Mouse (Mus musculus): Measurements from ENCODE around the gene Tpi1.

The Tpi1 gene

DNA sequence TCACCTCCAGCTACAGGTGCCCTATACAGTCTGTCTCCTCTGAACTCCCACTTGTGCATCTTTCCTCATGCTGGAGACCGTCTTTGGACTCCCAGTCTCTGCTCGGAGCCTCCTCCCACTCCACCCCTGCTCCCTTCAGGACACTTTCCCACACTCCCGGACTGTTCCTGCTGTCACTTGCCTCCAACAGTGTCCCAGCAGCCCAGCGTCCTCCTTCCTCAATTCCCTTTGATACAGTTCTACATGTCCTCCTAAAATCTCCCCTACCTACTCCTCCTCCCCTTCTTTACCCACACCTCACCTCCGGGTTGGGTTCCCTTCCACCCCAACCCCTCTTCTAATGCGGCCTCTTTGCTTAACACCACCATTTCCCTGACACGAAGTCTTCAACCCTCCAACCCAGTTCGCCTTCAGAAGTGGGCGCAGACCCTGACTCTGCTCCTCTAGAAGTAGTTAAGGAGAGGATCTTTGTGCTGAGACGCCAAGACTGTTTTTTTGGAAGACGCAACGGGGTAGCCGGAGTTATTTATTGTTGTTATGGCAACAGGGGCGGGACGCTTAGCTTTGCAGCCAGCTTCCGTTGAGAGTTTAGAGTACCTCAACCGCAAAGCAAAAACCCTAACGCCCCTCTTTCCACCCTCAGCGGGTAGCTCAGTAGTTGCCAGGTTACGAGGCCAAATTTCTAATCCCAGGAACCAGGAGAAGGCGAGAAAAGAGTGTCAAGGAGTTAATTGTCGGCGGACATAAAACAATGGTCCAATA, 34.7 kb downstream of the Tpi1 start, which contains the start of gene Lrrc23:
Gene Lrrc23 (minus strand): TSS at position 506 of the 762 bp plus-strand sequence.
- DNase-seq (ENCODE audit: low read depth, low spot score), result no peak

DNA sequence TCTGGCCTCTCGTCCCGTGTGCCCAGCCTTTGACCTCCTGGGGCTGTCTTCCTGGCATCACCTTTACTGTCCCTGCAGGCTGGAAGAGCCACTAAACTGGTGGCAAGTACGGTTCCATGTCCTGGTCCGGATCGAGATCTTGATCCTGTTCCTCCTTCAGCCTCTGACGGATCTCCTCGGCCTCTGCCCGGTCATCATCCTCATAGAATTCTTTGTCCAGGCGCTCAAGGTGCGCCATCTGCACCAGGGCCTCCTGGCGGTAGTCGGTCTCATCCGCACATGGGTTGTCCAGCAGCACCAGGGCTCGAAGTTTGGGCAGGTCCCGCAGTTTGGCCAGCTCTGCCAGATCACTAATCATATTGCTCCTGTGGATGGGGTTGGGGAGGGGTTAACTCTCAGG, 43.6 kb downstream of the Tpi1 start:
- DNase-seq (ENCODE audit: low read depth, low spot score), result no peak

DNA sequence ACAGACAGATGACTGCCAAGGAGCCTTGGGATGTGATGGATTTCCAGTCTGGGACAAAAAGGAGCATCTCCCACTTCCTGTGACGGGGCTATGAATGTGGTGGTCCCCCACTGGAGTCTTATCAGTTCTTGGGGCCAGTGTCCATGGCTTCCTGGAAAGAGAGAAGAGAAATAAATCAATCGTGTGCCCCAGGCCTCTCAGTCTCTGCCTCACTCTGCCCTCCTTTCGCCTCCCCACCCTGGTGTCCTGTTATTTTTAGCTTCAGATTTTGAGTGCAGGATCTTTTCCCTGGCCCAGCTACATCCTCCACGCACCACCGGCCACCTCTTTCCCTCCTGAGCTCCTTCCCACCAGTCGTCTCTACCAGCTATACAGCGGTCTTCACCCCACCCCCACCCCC, 44.1 kb downstream of the Tpi1 start:
- no peak for DNase-seq (ENCODE audit: low read depth, low spot score)

DNA sequence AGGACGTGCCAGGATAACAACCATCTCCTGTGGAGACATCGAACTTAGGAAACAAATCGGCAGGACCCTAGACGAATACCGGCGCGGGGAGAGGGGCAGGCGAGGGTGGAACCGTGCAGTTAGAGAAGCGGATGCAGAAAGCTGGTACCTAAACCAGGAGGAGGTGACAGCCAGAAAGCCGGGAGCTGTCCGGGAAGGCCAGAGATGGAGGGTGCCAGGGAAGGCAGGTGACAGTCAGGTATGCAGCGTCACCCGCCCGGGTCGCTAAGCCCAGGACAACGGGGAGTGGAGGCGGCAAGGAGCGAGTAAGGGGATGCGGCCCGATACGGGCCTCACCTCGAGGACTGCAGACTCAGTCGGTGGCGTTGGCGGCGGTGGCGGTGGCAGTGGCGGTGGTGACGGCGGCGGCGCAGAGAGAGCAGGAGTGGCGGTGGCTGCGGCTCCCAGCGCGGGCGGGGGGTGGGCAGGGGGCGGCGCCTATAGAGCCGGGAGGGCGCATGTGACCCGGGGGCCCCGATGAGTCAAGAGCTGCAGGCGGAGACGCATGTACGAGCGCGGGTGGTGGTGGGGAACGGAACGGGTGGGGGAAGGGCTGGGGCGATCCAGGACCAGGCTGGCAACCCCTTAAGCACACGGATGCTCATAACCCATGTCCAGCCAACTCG, 44.9 kb downstream of the Tpi1 start, which contains the start of gene Eno2:
Gene Eno2 (minus strand): TSS at position 573 of the 665 bp plus-strand sequence.
- DNase-seq (ENCODE audit: low read depth, low spot score), result no peak

DNA sequence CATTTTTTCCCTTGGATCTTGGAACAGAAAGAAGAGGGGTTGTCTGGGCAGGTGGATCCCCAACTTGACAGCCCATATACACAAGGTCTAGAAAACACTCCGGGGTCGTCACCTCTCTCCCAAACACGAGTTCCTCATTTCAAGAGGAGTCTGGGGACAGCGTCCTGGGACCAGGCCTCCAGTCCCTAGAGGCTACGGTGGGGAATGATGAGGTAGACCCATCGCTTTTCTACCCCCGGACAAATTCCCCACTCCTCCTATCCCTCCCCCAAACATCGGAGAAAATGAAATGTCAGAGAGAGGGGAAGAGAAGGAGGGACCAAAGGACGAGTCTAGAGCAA, 45.4 kb downstream of the Tpi1 start:
- no peak for DNase-seq (ENCODE audit: low read depth, low spot score)

DNA sequence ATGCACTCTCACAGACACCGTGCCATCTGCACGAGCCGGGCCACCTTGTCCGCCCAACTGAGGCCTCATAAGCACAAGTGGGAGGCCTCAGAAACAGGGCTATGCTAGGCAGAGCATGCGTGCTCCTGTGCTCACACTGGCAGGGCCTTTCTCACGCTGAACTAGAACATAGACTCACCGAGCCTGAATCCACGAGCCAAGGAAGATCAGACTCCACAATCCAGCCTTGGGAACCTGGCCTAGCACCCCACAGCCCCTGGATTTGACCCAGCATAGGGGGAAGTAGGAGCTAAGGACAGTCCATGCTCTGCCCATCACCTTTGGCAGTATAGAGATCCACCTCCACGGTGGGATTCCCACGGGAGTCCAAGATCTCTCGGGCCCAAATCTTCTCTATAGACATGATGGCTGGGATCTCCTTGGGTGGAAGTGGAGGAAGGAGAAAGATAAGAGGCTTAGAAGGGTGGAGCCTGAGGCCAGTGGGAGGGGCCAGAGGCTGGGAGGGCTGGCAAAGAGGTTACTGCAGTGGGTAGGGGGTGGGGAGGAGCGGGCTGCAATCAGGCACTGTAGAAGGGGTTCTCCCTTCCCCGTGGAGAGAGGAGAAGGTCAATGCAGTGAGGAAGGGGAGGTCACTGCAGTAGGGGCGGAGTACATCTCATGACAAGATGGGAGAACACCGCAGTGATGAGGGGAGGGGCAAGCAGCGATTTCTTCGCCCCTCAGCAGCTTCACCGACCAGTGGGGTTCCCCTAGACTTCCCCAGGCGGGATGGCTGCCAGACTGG, 46.0 kb downstream of the Tpi1 start:
- DNase-seq (ENCODE audit: low read depth, low spot score), result no peak

DNA sequence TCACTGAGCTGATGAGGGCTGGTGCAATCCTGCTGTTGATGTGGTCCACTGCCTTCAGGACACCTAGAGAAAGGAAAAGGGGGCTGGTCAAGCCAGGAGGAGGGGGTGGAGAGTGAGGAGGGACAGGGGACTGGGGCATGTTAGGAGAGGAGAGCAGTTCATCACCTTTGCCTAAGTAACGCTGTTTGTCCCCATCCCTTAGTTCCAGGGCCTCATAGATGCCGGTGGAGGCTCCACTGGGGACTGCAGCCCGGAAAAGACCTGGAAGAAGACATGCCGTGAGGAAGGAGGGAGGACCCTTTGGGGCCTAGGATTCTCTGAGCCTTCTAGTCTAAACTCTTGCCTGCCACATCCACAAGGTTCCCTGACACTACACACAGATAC, 46.6 kb downstream of the Tpi1 start:
- no peak for DNase-seq (ENCODE audit: low read depth, low spot score)

DNA sequence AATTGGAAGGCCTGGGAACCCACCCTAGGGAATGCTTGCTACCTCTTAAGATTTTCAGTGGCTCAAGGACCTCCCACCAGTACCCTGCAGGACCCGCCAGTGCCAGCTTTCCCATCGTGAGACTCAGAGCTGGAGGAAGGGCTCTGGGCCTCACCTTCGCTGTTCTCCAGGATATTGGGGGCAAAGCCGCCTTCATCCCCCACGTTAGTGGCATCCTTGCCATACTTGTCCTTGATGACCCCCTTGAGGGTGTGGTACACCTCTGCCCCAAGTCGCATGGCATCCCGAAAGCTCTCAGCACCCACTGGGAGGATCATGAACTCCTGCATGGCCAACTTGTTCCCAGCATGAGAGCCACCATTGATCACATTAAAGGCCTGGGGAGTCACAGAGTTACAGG, 48.1 kb downstream of the Tpi1 start:
- no peak for DNase-seq (ENCODE audit: low read depth, low spot score)

All from brain, embryonic 18.5 days (tissue).